Mouse (Mus musculus) spleen, postnatal 4 days (tissue): ENCODE measurements around the gene Slc25a11.

Experiments
- DNase-seq, 2 experiments: peaks; one replicate each; pipeline ENCODE4 v3.0.0; 2022; ENCODE audit warnings: low spot score in 2 of 2

Gene Slc25a11

DNA sequence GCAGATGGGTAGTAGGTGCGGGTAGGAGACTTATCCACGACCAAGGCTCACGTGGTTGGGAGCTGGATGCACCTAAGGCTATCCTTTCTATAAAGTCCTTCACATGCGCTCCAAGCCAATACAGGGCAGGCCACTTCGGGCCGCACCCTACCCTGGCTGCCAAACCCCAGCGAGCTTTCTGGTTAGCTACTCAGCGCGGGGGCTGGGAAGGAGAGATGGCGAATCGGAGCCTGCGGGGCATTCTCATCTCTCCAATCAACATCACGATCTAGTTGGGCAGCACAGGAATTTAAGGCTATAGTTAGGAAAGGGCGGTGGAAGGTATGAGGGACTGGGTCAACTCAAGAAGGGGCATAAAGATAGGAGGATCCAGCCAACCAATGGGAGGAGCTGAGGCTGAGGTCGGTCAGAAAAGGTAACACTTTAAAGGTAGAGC, 21.1 kb upstream of the Slc25a11 start:
- peak in 1 of 2 experiments; percentile 81 for DNase-seq

- no peak for DNase-seq
These were observed 20.2 kb upstream of the Slc25a11 start for GRCm38 (mm10) chr11:70667271-70668150.

DNA sequence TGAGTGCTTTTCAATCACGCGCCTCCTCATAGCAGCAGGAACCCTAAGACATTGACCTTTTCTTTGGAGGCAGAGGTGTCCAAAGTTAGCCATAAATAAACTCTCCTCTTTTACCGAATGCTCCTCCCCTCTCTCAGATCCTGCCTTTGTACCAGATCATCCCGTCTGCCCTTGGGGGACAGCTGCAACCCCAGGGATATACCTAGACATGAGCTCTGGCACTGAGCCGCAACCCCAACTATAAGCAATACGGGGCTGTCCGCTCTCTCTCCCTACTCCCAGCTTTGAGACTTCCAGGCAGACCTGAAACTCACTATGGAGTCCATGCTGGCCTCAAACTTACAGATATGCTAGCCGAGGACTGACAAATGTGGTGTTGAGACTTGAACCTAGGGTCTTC, 19.4 kb upstream of the Slc25a11 start:
- DNase-seq: no peak

- DNase-seq: no peak
These were observed 17.5 kb upstream of the Slc25a11 start for GRCm38 (mm10) chr11:70664741-70665140.

DNA sequence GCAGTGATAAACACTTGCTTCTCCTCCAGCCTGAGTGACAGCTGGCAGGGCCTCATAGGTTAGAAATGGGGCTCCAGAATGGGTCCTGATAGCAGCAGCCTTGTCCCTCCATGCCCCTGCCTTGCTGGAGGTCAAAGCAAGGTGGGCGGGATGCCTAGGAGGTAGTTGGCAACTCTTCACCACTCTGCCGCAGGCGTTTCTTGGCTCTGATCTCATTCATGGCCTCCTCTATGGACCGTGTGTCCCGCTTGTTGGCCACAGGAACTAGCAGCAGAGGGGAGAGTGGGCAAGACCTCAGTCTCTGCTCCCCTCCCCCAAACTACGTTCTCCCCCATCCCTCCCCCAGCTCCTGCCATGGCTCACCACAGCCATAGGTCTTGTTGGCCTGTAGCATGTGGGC, 16.7 kb upstream of the Slc25a11 start:
- DNase-seq: no peak

GRCm38 (mm10) chr11:70663101-70663500, 15.8 kb upstream of the Slc25a11 start:
- DNase-seq: no peak

- DNase-seq: no peak
These were observed 13.3 kb upstream of the Slc25a11 start for GRCm38 (mm10) chr11:70660571-70660970.

DNA sequence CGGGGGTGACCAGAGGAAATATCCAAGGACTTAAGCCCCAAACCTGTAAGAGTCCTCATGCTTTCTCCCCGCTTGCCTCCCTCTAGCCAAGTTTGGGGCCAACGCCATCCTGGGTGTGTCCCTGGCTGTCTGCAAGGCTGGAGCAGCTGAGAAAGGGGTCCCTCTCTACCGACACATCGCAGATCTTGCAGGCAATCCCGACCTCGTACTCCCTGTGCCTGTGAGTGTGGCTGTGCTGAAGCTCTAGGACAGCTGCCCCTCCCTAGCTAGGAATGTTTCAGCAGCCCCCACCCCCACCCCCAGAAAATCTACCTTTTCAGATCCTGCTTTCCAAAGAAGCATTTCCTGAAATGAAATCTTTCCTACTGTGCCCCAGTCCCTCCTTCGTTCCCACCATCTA, 11.7 kb upstream of the Slc25a11 start:
- DNase-seq: no peak

DNA sequence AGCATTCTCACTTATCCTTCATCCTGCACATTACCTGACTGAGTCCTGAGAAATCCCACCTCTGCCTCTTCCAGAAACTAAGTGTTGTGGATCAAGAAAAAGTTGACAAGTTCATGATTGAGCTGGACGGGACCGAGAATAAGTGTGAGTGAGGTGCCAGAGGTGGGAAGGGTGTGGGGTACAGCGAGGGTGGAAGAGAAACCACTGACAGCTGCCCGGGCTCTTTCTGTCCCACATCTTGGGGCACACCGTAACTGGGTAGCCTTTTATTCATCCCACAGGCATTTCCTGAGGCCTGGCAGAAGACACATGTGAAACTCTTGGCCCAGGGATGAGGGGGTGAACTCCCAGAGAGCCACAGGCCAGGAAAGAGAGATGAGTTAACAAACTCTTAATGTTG, 11.2 kb upstream of the Slc25a11 start:
- DNase-seq: no peak

DNA sequence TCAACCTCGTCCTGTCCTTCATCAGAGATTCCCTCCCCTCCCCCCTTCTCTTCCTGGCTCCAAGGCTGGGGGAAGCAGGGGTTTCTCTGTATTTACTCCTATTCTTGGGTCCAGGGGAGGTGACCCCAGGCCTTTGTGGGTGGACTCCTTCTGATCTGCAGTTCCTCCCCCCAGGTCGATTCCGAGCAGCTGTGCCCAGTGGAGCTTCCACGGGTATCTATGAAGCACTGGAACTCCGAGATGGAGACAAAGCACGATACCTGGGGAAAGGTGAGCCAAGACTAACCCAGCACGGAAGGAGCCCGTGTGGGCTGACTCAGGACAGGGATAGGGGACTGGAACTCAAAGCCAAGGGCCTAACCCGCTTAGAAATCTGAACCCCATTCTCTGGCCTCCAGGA, 10.7 kb upstream of the Slc25a11 start:
- no peak for DNase-seq

DNA sequence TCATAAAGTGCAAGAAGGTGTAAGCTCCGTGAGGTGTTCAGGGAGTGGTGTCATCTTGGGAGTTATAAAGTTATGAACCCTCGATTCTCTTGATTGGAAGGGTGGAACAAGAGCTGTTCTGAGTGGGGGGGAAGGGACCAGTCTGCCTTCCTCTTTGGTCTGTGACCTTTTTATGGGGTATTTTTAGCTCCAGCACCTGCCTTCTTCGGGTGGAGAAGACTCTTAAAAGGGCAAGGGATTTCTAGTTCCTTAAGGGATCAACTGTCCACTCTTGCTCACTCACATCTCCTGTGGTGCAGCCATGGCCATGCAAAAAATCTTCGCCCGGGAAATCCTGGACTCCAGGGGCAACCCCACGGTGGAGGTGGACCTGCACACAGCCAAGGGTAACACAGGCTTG, 10.3 kb upstream of the Slc25a11 start:
- DNase-seq: no peak

DNA sequence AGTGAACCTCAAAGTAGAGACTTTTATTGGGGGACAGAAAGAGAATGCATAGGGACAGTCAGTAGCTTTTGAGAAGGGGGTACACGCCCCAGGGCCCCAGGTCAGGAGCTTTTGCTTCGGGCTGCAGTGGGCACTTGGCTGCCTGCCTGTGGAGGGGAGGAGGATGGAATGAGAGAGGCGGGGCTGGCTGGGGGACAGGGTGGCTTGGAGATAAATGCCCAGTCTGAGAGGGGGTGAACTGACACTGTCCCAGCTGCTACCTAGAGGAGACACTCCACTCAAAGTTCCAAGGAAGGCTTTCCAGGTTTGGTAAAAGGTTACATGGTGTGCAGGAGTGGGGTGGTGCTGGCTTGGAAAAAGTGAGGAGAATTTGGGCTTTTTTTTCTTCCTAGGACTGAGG, 9.7 kb upstream of the Slc25a11 start, which contains the start of gene Eno3:
Gene Eno3, plus strand, starts transcription at position 239 of the 400 bp plus-strand sequence.
- peak in 1 of 2 experiments; percentile 66 for DNase-seq

DNA sequence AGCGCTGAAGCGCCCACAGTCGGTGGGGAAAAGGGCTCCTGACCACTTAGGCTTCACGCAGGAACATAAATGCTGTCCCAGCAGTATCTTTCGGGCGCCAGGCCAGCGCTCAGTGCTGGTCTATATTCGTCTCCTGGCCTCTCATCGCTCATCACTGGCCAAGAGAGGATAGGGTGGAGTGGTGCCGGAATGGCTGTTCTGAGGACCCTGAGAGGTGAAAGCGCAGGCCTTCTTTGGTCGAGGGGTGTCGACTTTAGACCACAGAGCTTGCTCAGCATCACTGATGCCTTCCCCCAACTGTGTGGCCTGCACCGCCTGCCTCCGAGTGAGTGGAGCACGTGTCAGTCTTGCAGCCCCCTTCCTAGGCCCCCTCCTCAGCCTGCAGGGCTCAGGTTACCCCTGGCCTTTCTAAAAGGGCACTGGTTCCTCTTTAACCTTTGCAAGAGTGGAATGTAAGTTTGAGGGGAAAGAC, 9.2 kb upstream of the Slc25a11 start:
- peak in 1 of 2 experiments; percentile 68 for DNase-seq

- peak; percentile 51 to 78 for DNase-seq
These were observed 8.5 kb upstream of the Slc25a11 start for GRCm38 (mm10) chr11:70655571-70656455.

DNA sequence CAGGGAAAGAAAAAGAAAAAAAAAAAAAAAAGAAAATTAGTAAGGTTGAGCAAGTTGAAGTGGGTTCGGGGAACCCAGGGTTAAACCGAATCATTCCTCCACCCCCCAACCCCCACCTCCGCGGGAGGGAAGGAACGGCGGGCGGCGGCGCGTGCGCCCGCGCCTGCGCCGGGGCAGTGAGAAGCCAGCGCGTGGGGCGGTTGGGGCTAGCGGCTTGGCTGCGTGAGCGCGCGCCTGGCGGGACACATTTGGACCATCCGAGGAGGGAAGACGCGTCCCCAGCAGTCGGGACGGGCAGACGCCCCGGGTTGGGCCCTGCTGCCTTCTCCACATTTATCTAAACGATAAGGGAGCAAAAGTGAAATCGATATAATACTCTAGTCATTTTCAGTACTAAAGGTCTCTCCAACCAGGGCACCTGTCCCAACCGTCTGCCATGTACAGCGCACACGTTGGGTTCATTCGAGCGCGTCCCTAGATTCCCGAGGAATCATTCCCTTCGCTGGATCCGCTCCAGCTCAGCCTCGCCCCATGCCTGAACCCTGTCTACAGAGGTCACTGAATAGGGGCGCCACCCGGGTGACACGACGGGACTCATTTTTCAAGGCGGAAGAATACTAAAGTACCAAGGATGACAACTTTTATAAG, 7.8 kb upstream of the Slc25a11 start:
- peak; percentile 77 to 89 for DNase-seq

- peak; percentile 78 to 90 for DNase-seq
These were observed 7.1 kb upstream of the Slc25a11 start, which contains the start of gene Pfn1 for GRCm38 (mm10) chr11:70654198-70654922. Gene Pfn1, minus strand, starts transcription at chr11:70654644.

GRCm38 (mm10) chr11:70653345-70654197, 6.3 kb upstream of the Slc25a11 start:
- DNase-seq: peak; percentile 78 to 90

DNA sequence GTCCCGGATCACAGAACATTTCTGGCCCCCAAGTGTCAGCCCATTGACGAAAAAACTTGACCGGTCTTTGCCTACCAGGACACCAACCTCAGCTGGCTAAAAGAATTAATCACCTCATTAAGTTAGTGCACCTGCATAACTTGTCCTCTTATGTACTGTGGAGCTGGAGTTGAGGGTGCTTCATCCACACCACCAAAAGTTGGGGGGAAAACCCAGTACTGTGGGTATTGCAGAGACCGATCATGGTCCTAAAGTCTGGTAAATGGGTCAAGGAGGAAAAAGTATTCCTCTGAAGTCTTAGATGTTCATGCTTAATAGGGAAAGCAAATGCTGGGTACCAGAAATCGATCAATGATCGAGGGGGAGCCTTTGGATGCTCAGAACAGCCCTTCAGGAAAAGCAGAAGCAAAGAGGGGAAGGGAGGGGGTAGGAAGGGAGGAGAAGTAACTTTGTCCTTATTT, 5.6 kb upstream of the Slc25a11 start:
- peak in 1 of 2 experiments; percentile 72 for DNase-seq

DNA sequence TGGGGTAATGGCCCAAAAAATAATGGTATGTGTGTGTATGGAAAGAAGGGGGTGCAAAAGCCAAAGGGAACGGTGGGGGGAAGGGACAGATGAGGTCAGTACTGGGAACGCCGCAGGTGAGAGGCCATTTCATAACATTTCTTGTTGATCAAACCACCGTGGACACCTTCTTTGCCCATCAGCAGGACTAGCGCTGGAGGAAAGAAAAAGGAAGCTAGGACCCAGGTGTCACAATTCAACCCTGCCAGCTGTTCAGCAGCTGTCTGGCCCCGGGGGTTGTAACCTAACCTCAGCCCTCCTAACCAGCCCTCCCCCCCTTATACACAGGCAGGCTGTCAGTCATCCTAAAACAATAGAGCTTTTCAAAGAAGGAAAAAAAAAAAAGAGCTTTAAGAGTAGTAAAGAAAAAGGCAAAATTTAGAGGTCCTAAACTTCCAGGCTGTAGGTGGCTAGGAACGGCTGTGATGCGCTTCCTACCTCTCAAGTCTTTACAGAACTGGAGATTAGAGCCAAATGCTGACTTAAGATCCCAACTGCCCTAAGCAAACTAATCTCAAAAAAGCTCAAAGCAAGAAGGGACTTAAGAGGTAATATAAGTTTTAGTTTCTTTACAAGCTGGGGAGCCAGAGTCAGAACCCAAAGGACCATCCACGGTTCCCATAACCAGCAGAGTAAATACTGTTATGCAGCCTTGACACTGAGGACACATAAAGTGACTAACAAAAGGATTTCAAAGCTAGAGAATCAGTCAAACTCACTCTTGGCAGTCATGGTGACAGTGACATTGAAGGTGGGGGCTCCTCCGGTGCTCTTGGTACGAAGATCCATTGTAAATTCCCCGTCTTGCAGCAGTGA, 5.0 kb upstream of the Slc25a11 start:
- DNase-seq: no peak
